Mouse (Mus musculus): ENCODE measurements around the gene Tnik.

DNA sequence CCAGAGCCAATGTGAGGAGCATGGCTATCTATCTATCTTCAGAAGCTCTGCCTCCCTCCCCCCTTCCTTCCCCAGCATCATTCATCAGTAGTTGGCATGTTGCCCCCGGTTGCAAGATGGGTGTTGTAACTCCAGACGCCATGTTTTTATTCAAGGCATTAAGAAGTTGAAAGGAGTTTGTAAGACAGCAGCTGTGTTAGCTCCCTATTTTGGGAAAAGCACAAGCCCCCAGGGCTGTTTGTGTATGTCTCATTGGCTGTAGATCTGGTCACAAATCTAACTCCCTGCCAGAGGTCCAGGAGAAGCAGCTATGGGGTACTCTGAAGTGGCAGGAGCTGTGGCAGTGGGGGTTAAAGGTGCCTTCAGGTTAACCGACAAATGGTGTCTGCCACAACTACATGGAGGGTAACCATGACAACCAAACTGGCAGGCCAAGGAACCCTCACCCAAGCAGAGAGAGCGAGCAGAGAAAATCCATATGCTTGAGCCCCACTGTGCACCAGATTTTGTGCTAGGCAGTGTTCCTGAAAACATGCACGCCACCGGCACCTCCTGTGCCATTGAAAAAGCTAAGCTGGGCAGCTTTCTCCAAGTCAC, 287.6 kb downstream of the Tnik start:
- TF ChIP-seq CTCF (IDR thresholded peaks at IDR 0.05; ENCODE audit: low read depth, low read length) = no peak
- no peak for TF ChIP-seq EP300 (IDR thresholded peaks at IDR 0.05; ENCODE audit: insufficient read depth, low read depth, low read length)
- TF ChIP-seq POLR2A (IDR thresholded peaks at IDR 0.05; ENCODE audit: insufficient read depth, low read length) = no peak
